Mouse (Mus musculus) adrenal gland, postnatal 25 days (tissue): ENCODE measurements around the gene Ppm1e. TPM values are rescaled to one million over a fixed set of nuclear protein-coding genes. Genes with fewer than 3 reads are reported as not detected.

Experiments used
- DNase-seq: peaks from one replicate; pipeline ENCODE4 v3.0.0; 2021; ENCODE audit warnings: mixed read lengths
- long read RNA-seq: library from polyadenylated mRNA; stranded (forward); transcript quantifications from one replicate; pipeline ENCODE4 v2.0.0, GENCODE M21; 2021
- total RNA-seq: library from RNA; stranded (reverse); gene quantifications from 2 replicates; pipeline ENCODE4 v1.2.3, GENCODE M21; 2021

The Ppm1e gene
- 24.3 and 28.3 TPM in 2 replicates for total RNA-seq
- long read RNA-seq, full-length matches to known transcripts: 4 of 15 reads
- long read RNA-seq, partial matches to known transcripts: 2 of 15 reads
- long read RNA-seq, other reads (novel, unspliced or antisense): 9 of 15 reads

DNA sequence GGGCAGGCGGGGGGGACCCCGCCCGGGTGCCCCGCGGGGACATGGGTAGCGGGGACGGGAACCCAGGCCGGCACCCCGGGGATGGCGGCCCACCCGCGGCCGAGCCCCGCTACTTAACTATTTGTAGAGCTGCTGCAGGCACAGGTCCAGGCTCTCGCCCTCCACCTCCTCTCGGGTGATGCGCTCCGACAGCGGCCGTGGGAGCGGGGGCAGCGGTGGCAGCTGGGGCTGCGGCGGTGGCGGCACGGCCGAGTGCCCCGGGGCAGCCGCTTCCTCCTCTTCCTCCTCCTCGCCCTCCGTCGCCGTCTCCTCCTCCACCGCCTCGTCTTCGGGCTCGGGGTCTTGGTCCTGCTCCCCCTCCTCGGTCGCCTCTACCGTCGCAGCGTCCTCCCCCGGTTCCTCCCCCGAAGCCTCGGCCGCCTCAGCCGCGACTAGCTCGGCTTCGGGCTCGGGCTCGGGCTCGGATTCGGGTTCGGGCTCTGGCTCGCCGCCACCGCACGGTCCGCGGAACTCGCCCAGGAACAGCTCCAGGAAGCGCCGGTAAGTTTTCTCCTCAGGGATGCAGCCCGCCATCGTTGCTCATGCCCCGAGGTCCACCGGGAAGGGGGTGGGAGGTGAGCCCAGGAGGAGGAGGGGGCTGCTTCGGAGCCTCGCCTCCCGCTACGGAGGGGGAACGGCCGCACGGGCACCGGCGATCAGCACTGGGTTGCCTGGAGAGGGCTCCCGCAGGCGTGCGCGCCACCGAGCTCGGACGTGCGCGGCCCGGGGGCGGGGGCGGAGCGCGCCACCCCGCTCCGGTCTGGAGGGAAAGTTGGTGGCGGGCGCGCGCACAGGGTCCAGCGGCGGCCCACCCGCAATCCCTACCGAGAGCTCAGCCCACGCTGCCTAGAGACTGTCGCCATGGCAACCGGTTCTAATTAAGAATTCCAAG lies at the start of gene Ppm1e:
Ppm1e (minus strand) TSS at position 693 of the 931 bp plus-strand sequence.
- peak; percentile 85 for DNase-seq

DNA sequence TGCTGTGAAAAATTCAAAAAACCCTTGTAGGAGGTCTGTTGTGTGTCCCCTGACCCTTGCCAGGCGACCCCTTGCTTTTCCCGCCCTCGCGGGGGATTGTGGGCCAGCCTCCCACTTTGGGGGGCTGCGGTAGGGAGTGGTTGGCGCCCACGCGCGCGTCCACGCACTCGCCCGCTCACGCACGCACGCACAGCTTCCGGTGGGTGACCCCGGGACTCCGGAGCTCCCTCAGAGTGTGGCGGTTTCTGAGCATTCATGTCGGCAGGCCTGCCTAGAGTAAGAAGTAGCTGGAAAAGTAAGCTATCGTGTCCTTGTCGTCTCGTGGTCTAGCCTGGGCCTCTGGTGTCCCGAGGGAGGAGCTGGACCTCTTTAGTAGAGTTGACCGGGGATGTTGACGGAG lies 46.1 kb upstream of the Ppm1e start, which contains the start of the genes Rad51c and Tex14:
Rad51c (minus strand) TSS at position 79 of the 400 bp plus-strand sequence.
Tex14 (plus strand) TSS at position 190 of the 400 bp plus-strand sequence.
- peak; percentile 6 for DNase-seq

DNA sequence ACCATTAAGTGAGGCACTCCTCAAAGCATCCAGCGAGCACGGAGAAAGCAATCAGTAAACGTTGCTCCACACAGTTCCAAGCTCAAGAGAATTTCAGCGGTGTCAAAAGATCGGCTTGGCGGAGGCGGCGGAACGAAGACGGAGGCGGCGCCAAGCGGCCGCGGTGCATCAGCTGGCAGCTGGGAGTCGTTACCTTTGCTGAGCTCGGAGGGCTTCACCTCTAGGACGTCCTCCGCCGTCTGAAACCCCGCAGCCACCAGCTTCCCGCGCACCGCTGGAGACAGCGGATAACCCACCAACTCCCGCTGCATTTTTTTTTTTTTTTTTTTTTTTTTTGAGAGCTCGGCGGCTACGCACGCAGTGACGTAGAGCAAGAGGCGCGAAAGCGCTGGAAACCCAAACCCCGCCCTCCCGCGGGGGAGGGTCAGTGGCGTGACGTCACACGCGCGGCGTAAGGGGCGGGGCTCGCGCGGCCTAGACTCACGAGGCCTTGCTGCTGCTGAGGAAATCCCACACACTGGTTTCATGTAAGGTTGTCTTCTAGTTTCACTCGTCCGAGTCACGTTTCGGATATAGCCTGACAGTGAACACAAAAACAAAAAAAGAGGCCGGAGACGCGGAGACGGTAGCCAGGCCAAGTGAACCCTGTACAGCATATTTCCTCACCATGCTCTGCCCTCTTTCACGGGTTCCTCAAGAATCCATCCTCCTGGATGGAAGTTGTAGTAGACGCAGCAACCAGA lies 45.5 kb upstream of the Ppm1e start:
- peak; percentile 98 for DNase-seq

DNA sequence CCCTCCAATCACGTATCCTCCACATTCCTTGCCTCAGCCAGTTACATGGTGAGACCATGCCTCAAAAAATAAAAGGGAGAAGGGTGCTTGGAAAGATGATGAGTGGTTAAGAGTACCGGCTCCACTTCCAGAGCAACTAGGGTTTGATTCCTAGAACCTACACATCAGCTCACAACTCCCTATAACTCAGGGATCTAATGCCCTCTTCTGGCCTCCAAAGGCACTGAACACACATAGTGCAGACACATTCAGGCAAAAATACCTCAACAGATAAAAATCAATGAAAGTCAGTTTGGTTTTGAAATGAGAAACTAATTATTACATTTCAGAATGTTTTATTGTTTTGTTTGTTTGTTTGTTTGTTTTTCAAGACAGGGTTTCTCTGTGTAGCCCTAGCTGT lies 39.6 kb upstream of the Ppm1e start:
- DNase-seq: no peak

DNA sequence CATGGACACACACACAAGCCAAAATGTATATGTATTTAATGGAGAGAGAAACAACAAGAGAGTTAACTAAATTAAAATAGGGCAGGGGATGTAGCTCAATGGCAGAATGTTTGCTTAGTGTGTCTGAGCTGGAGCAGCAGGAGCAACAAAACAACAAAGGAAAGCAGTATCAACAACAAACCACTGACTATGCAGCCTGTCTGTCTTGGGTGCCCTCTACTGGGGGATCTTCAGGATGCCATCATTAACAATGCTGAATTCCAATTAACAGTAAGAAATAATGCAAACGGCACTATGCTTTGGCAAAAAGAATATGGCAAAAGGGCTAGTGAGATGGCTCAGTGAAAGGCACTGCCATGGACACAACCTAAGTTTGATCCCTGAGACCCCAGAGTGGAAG lies 35.0 kb upstream of the Ppm1e start:
- peak; percentile 17 for DNase-seq

DNA sequence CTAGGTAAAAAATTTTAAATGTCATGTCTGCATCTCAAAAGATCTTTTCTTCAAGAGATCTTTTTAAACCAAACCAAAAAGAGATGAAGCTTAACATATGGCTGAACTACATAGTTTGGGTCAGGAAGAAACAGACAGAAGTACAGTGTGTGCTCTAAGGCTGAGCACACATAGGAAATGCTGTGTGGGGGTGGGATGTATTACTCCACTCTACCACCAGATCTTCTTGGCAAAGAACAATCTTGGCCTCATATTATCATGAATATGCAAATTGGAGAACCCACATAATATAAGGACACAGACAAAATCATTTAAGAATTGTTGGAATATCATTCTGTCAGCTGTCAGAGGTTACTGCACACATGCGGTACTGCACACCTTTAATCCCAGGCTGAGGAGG lies 26.9 kb upstream of the Ppm1e start:
- DNase-seq: no peak

DNA sequence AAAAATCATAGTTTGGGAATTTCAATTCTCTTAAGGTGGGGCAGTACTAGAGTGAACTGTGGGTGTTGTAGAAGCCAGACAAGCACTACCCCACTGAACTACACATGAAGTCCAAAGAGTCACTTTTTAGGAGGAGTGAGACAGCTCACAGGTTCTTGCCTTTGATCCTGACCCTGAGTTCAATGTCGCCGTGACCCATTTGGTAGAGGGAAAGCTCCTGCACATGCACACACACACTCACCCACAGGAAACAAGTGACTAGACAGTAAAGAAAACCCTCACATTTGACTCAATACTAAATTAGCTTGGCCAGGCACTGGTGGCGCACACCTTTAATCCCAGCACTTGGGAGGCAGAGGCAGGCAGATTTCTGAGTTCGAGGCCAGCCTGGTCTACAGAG lies 25.7 kb upstream of the Ppm1e start:
- DNase-seq: no peak

DNA sequence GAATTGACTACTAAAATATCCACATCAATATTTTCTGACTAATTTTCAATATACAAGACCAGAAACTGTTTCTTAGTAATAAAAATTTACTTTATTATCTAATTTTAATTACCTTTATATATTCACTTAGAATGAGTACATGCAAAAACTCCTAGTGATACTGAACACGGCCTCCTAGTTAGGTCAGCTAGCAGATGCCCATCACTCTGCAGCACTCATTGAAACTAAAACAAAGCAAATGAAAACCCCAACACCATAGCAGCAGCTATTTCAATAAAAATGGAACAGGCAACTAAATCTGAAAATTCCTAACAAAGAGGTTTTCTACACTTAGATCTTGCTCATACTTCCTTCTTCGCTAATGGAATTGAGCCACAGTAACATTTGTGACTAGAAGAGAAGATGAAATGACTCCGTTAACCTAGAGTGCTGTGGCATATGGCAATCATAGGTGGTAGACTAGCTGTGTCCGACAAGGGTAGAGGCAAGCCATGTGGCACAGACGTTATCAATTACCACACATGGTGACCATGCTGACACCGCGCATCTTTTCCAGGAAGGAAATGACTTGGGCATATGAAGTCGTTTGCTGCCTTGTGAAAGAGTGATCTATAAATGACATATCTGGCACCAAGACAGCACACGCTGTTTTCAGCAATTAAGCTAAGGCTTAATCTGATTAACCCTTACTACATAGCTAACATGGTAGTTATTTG lies 9.2 kb upstream of the Ppm1e start:
- no peak for DNase-seq

DNA sequence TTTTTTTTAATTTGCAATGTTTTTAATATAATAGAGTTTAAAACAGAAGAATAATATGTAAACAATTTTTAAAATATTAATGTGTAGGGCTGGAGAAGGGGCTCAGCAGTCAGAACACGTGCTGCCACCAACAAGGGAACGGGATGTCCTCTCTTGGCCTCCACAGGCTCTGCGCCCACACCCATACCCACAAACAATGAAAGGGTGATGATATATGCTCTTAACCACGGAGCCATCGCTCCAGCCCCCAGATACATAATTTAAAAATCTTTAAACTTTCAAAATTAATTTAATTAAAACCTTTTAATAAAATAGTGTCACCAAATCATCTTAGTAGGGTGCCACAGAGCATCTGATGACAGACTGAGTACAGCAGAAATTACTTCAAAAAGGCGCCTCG lies 8.2 kb upstream of the Ppm1e start:
- DNase-seq: no peak

DNA sequence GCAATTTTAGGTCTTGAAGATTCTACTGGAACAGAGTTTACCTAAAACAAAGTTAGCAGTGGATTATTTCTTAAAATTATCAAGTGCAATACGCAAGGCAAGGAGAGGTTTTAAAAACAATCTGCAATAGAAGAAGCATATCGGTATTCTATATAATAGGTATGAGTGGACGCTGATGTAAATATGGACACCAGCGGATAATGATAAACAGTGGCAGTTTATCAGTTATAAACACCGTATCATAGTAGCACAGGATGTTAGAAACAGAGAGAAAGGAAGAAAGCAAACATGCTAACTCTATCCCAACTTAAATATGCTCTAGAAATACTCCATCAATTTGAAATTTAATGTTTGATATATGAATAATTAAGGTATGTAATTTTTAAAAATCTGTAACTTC lies 6.3 kb upstream of the Ppm1e start:
- DNase-seq: no peak

DNA sequence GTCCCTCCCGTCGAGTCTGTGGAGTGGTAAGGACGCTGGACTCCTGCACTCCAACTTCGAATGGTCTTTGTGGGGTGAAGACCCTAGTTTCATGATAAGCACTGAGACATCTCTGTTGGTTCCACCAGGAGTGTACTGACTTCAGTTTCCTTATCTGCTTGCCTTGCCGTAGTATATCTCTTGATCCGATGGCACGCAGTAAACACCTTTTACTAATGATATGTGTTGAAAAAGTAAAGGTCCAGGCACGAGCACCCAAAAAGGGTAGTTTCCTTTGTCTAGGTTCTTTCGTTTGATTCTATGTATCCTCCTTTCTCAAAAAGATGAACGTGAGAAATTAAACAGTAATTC lies 414 bp upstream of the Ppm1e start:
- DNase-seq: no peak

DNA sequence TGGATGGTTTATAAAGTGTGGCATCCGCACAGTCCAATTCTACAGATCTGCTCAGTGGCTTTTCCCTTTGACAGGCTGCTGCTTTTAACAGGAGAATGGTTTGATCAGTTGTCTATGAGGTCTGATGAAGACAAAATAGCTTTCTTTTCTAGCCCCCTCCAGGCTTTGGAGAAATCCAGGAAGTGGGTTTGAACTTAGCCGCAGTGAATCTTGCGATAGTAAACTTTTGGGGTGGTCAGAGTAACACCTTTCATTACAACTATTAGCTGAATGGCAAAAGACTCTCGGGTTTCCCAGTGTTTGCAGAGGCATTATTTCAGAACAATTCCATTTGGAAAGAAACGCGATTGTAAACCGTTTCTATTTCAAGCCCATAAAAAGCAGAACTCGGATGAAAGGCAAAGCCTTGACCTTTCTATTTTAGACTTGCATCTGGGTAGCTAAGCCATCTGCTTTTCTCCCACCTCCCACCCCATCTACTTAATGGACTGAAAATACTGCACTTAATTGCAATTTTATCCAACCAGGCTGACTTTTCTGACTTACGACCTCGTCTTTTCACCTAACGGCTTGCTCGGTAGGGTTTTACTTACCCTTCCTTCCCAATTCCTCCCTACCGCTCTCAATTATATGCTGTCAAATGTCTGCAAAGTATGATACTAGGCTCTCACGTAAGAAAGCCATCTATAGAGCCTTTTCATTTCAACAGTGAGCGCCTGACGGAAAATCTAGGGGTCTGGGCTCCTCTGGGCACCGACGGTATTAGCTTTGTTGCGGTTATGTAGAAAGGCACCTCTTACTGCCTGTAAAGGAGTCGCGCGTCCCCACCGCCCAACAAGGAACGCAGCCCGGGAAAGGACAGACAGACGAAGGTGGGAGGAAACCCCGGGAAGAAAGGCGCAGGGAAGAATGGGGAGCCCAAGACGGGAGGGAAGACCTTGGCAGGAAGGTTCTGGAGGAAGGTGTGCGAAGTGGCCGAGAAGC lies 1.2 kb downstream of the Ppm1e start:
- DNase-seq: peak; percentile 28

DNA sequence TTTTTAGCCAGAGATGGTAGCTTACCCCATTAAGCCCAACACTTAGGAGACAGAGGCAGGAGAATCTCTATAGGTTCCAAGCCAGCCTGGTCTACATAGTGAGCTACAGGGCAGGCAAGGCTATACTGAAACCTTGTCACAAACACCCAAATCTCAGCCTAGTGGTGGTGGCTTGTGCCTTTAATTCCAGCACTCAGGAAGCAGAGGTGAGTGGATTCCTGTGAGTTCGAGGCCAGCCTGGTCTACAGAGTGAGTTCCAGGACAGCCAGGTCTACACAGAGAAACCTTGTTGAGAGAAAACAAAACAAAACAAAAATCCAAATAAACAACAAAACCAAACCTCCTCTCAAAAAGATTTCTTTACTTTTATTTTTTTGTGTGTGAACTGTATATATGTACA lies 4.0 kb downstream of the Ppm1e start:
- DNase-seq: no peak

DNA sequence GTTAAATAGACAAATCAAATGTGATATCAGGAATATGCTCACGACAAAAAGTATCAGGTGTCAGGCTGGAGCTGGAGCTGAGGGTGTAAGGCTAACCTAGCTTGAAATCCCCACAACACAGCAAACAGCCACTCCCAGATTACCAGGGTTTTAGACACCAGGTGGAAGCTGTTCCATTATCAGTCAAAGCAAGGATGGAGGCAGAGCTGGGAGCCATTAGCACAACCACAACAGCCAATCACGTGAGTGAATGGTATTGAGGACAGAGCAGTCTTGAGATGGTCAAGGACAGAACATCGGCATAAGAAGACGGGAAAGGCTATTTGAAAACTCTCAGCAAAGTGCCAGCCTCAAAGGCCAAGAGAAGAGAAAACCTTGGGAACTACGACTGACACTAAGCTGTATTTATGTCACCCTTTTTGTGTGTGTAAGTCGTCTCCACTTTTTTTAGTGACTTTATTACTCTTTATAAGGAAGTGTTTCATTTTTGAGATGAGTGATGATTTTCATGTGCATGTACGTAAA lies 5.1 kb downstream of the Ppm1e start:
- DNase-seq: no peak

DNA sequence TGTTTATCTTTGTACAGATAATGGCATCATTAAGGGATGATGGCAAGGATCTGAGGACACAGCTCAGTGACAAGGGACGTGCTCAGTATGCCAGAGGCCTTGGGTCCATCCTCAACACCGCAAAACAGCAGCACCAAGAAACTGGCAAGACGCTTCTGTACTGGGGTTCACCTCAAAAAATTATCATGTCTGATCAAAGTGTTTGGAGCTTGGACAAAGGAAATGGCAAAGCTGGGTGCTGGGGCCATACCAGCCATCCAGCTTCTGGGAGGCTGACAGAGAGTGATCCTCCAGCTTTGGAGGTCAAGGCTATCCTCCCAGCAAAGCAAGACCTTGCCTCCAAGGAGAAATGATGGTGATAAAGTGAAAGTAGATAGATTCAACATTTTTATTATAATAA lies 32.4 kb downstream of the Ppm1e start:
- DNase-seq: no peak

DNA sequence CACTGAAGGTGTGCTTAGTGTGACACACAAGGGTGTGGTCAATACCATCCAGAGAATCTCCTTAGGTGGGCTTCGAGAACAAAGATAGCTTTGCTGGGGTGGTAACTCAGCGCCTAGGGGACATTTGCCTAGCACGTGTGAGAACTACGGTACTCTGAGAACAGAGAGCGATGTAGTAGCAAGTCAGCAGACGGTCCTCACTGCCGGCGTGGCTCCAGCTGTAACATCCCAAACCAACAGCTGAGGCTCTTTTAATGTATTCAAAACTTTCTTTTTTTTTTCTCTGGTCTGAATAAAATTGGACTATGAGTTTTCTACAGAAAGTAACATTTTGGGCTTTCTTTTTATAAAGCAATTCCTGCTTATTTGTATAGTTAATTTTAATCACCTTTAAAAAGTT lies 36.3 kb downstream of the Ppm1e start:
- no peak for DNase-seq

DNA sequence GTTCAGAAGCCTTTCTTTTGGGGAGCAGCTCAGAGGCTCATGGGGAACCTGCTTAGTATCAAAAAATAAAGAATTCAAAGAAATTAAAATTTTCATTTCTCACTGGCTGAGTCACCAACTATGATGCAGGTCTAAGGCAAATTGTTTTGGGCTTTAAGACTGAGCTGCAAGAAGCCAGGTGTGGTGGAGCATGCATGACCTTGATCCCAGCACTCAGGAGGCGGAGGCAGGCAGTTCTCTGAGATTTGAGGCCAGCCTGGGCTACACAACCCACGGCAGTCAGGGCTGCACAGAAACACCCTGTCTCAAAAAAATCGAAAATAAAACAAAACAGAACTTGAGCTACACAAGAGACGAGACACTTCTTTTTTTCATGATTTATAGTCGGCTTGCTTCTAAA lies 38.8 kb downstream of the Ppm1e start:
- DNase-seq: no peak

DNA sequence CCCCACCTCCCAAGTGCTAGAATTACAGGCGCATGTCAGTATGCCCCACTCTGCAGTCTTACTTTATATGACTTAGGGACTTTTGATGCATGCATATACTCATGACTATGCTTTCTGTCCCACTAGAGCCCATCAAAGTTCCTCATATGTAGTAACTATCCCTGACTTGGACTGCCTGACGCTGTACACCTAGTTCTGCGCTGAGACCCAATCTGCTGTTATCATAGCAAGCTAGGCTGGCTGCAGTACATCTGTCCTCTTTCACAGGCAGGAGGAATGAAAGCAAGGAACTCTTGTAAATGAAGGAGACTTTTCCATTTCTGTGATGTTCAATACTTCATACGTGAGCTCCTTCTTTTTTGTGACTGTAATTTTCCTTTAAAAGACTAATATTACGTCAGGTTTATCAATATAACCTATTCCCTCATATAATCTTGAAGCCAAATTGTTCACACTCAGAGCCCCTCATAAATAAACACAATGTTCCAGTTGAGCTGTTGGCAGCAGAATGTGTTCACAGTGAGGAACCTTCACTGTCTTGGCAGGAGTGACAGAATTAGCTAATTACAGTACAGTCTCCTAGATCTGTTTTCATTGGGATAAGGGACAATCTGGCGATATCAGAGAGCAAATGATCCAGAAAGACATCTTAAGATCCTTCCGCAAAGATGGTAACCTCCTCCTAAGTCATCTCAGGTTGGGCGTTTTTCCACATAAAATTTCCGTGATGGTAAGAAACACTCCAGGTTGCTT lies 39.7 kb downstream of the Ppm1e start:
- DNase-seq: no peak

DNA sequence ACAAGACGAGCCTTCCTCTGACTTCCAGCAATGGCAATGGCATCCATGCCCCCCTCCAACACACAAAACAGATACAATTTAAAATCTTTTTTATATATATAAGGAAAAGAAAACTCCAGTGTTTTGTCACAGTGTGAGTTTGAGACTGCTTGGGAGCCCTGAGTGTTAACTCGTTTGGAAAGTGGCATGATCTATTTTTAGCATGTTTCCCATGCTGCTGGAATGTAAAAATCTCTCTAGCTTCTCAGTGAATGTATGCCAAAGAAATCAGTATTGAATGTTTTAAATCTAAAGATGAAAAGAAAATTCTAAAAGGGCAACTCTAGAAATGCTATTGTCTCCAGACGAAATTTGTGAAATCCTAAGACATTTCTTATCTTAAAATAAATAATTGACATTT lies 45.3 kb downstream of the Ppm1e start:
- DNase-seq: no peak

DNA sequence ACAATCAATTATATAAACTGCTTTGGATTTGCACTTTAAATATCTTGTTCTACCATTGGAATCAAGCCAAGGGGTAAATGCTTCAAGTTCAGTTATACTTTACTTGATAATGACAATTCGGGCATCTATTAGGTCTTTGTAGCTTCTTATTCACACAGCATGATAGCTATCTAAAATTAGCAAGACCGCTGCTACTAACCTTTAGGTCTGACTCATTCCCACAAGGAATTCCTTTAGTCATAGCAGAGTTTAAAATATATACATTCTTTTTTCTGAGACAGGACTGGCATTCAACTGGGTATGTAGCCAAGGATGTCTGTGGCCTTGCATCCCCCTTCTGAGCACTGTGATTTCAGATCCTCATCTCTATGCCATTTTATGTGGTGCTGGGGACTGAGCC lies 48.5 kb downstream of the Ppm1e start:
- no peak for DNase-seq
